Mouse (Mus musculus): ENCODE results near the gene Smco4. TPM values are rescaled to one million over a fixed set of nuclear protein-coding genes. Genes with fewer than 3 reads are reported as not detected.

The Smco4 gene
- total and polyA plus RNA-seq, 3 experiments, result not detected

- Histone ChIP-seq H3K36me3 (ENCODE audit: control insufficient read depth in 1 of 2, insufficient read depth in 2 of 2, low read length in 2 of 2) (no peaks in the 10 kb centered on the region), H3K79me2 (ENCODE audit: control insufficient read depth, insufficient read depth, low read length, poor library complexity) (no peaks in the 10 kb centered on the region), H3K9ac (ENCODE audit: control insufficient read depth, low read depth, low read length, poor library complexity, severe bottlenecking) (no peak overlapping the region), H3K4me1 (ENCODE audit: control insufficient read depth in 1 of 2, insufficient read depth in 2 of 2, low read length in 2 of 2) (no peaks in the 10 kb centered on the region), H3K4me3 (ENCODE audit: control insufficient read depth in 1 of 2, insufficient read depth in 1 of 2, low read depth in 2 of 2, low read length in 2 of 2) (no peak overlapping the region), H3K9me3 (replicated peaks; ENCODE audit: insufficient read depth, low read length) (no peaks in the 10 kb centered on the region), H3K27me3 (ENCODE audit: control insufficient read depth in 1 of 2, insufficient read depth in 2 of 2, low read length in 2 of 2) (no peaks in the 10 kb centered on the region), H3K27ac (ENCODE audit: control insufficient read depth, low read depth, low read length) (no peak overlapping the region)
- no peak for DNase-seq (ENCODE audit: low read depth, low spot score)
- TF ChIP-seq E2F4 (IDR thresholded peaks at IDR 0.05; ENCODE audit: borderline replicate concordance, low read depth, low read length) (no peak), USF1 (IDR thresholded peaks at IDR 0.05; ENCODE audit: low read depth, low read length) (no peak), CHD2 (IDR thresholded peaks at IDR 0.05; ENCODE audit: low read length) (no peak), CTCF (IDR thresholded peaks at IDR 0.05 in 2 of 3, conservative IDR thresholded peaks at IDR 0.05 in 1 of 3; ENCODE audit: control insufficient read depth in 1 of 3, insufficient read depth in 1 of 3, low read depth in 2 of 3, low read length in 3 of 3, poor library complexity in 1 of 3, severe bottlenecking in 1 of 3) (no peak), ELF1 (IDR thresholded peaks at IDR 0.05; ENCODE audit: low read depth, low read length) (no peak), MEF2A (IDR thresholded peaks at IDR 0.05; ENCODE audit: extremely low read depth, insufficient replicate concordance, low read depth, low read length, poor library complexity, severe bottlenecking) (no peak), ZMIZ1 (IDR thresholded peaks at IDR 0.05; ENCODE audit: low read depth, low read length) (no peak), BHLHE40 (IDR thresholded peaks at IDR 0.05; ENCODE audit: borderline replicate concordance, low read depth, low read length) (no peak), MYB (IDR thresholded peaks at IDR 0.05; ENCODE audit: low read depth, low read length) (no peak), MAFK (IDR thresholded peaks at IDR 0.05; ENCODE audit: borderline replicate concordance, low read depth, low read length) (no peak), JUND (IDR thresholded peaks at IDR 0.05; ENCODE audit: low read depth, low read length) (no peak), TCF12 (IDR thresholded peaks at IDR 0.05; ENCODE audit: low read depth, low read length) (no peak), NELFE (IDR thresholded peaks at IDR 0.05; ENCODE audit: low read depth, low read length) (no peak), KAT2A (conservative IDR thresholded peaks at IDR 0.05; ENCODE audit: low read depth, low read length) (no peak), ZC3H11A (IDR thresholded peaks at IDR 0.05; ENCODE audit: low read depth, low read length) (no peak)
Measured at GRCm38 (mm10) chr9:15450921-15451320, 42.3 kb upstream of the Smco4 start.

GRCm38 (mm10) chr9:15472256-15472655 is 21.0 kb upstream of the Smco4 start:
- H3K9me3 ChIP-seq (replicated peaks; ENCODE audit: insufficient read depth, low read length), result no peaks in the 10 kb centered on the region

GRCm38 (mm10) chr9:15473206-15473605 is 20.0 kb upstream of the Smco4 start:
- Histone ChIP-seq H3K9me3 (replicated peaks; ENCODE audit: insufficient read depth, low read length) (no peaks in the 10 kb centered on the region), H3K27me3 (ENCODE audit: control insufficient read depth in 1 of 2, insufficient read depth in 2 of 2, low read length in 2 of 2) (no peaks in the 10 kb centered on the region), H3K79me2 (ENCODE audit: control insufficient read depth, insufficient read depth, low read length, poor library complexity) (no peaks in the 10 kb centered on the region), H3K4me1 (ENCODE audit: control insufficient read depth in 1 of 2, insufficient read depth in 2 of 2, low read length in 2 of 2) (no peaks in the 10 kb centered on the region), H3K9ac (ENCODE audit: control insufficient read depth, low read depth, low read length, poor library complexity, severe bottlenecking) (no peak overlapping the region), H3K27ac (ENCODE audit: control insufficient read depth, low read depth, low read length) (no peak overlapping the region), H3K36me3 (ENCODE audit: control insufficient read depth in 1 of 2, insufficient read depth in 2 of 2, low read length in 2 of 2) (no peaks in the 10 kb centered on the region), H3K4me3 (ENCODE audit: control insufficient read depth in 1 of 2, insufficient read depth in 1 of 2, low read depth in 2 of 2, low read length in 2 of 2) (no peak overlapping the region)
- DNase-seq (ENCODE audit: low read depth, low spot score), result no peak
- TF ChIP-seq UBTF (IDR thresholded peaks at IDR 0.05; ENCODE audit: borderline replicate concordance, insufficient read depth, low read depth, low read length) (no peak), MAZ (IDR thresholded peaks at IDR 0.05; ENCODE audit: low read depth, low read length) (no peak), JUND (IDR thresholded peaks at IDR 0.05; ENCODE audit: low read depth, low read length) (no peak), TCF12 (IDR thresholded peaks at IDR 0.05; ENCODE audit: low read depth, low read length) (no peak), CHD2 (IDR thresholded peaks at IDR 0.05; ENCODE audit: low read length) (no peak), RCOR1 (IDR thresholded peaks at IDR 0.05; ENCODE audit: low read depth, low read length) (no peak), NELFE (IDR thresholded peaks at IDR 0.05; ENCODE audit: low read depth, low read length) (no peak), HCFC1 (IDR thresholded peaks at IDR 0.05; ENCODE audit: low read depth, low read length) (no peak), MEF2A (IDR thresholded peaks at IDR 0.05; ENCODE audit: extremely low read depth, insufficient replicate concordance, low read depth, low read length, poor library complexity, severe bottlenecking) (no peak), GABPA (IDR thresholded peaks at IDR 0.05; ENCODE audit: low read depth, low read length) (no peak), CTCF (IDR thresholded peaks at IDR 0.05 in 2 of 3, conservative IDR thresholded peaks at IDR 0.05 in 1 of 3; ENCODE audit: control insufficient read depth in 1 of 3, insufficient read depth in 1 of 3, low read depth in 2 of 3, low read length in 3 of 3, poor library complexity in 1 of 3, severe bottlenecking in 1 of 3) (no peak), POLR2AphosphoS5 (IDR thresholded peaks at IDR 0.05; ENCODE audit: borderline replicate concordance, low read depth, low read length) (no peak), POLR2AphosphoS2 (IDR thresholded peaks at IDR 0.05; ENCODE audit: low read length) (no peak), NRF1 (IDR thresholded peaks at IDR 0.05; ENCODE audit: insufficient read depth, low read depth, low read length, poor library complexity, severe bottlenecking) (no peak), MXI1 (IDR thresholded peaks at IDR 0.05; ENCODE audit: low read depth, low read length) (no peak), SIN3A (IDR thresholded peaks at IDR 0.05; ENCODE audit: low read length) (no peak)

More at GRCm38 (mm10) chr9:15472256-15472655, 21.0 kb upstream of the Smco4 start:
- TF ChIP-seq ZKSCAN1 (IDR thresholded peaks at IDR 0.05; ENCODE audit: low read depth, low read length), result no peak
- no peak overlapping the region for H3K9ac ChIP-seq (ENCODE audit: control insufficient read depth, low read depth, low read length, poor library complexity, severe bottlenecking)
- H3K4me1 ChIP-seq (ENCODE audit: control insufficient read depth in 1 of 2, insufficient read depth in 2 of 2, low read length in 2 of 2), result no peaks in the 10 kb centered on the region
- DNase-seq (ENCODE audit: low read depth, low spot score), result no peak
- no peak overlapping the region for H3K4me3 ChIP-seq (ENCODE audit: control insufficient read depth in 1 of 2, insufficient read depth in 1 of 2, low read depth in 2 of 2, low read length in 2 of 2)
- no peaks in the 10 kb centered on the region for H3K79me2 ChIP-seq (ENCODE audit: control insufficient read depth, insufficient read depth, low read length, poor library complexity)
- no peaks in the 10 kb centered on the region for H3K27me3 ChIP-seq (ENCODE audit: control insufficient read depth in 1 of 2, insufficient read depth in 2 of 2, low read length in 2 of 2)
- no peaks in the 10 kb centered on the region for H3K36me3 ChIP-seq (ENCODE audit: control insufficient read depth in 1 of 2, insufficient read depth in 2 of 2, low read length in 2 of 2)
- H3K27ac ChIP-seq (ENCODE audit: control insufficient read depth, low read depth, low read length), result no peak overlapping the region

All from MEL (cell line).